In the genomic region with DNA sequence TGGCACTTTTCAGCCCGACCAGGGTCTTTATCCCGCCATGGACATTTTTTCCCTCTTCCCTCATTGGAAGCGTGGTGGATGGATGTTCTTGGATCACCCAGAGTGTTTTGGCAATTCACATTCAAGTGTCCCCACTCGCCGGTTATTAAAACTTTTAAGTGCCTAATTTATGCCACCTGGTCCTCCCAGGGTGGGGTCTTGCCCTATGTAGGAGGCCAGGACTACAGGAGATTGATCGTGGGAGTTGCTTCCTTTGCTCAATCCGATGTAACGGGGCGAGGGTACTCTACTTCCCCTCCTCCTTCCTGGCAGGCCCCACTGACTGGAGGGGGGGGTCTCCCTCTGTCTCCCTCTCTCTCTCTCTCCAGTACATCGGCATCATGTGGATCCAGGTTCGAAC, we compare ENCODE assay signal across 8 mouse cellular contexts. TPM values are rescaled to one million over a fixed set of nuclear protein-coding genes. Genes with fewer than 3 reads are reported as not detected.
A peak's percentile ranks its signal among the peaks of the same experiment; 100 is the strongest.
DNase-seq lines count a peak whose midpoint lies in the region; ATAC-seq lines count a peak whose summit lies in the region.

No protein-coding gene starts in this region.

- peak overlapping the region; percentile 96 for H3K4me2 ChIP-seq in lung, embryonic 15.5 days
- peak overlapping the region; percentile 100 for H3K4me2 ChIP-seq in embryonic facial prominence, embryonic 15.5 days (replicated peaks)
- H3K4me2 ChIP-seq in limb, embryonic 11.5 days (ENCODE audit: low read depth, severe bottlenecking), result peak overlapping the region; percentile 98
- H3K4me2 ChIP-seq in neural tube, embryonic 15.5 days, result peak overlapping the region; percentile 94

- peaks cover 26% of the 10 kb centered on the region for H3K36me3 ChIP-seq in lung, embryonic 15.5 days
- peaks cover 16% of the 10 kb centered on the region; the same call in 1 of the 2 replicates for H3K36me3 ChIP-seq in embryonic facial prominence, embryonic 15.5 days
- peaks cover 33% of the 10 kb centered on the region for H3K36me3 ChIP-seq in limb, embryonic 11.5 days (ENCODE audit: control insufficient read depth, insufficient read depth, low read length)
- no peaks in the 10 kb centered on the region for H3K36me3 ChIP-seq in neural tube, embryonic 15.5 days

- ATAC-seq in lung, embryonic 15.5 days (ENCODE audit: borderline replicate concordance, extremely low read depth, low FRiP score, low TSS enrichment), result no peak
- ATAC-seq in embryonic facial prominence, embryonic 15.5 days (ENCODE audit: insufficient number of reproducible peaks, low FRiP score, low TSS enrichment, low read depth), result no peak
- ATAC-seq in limb, embryonic 11.5 days (ENCODE audit: insufficient number of reproducible peaks, low FRiP score, low TSS enrichment, low read depth), result no peak
- peak; percentile 1; the same call in 1 of the 2 replicates for ATAC-seq in neural tube, embryonic 15.5 days (ENCODE audit: low FRiP score)

- no peaks in the 10 kb centered on the region for H3K9me3 ChIP-seq in lung, embryonic 15.5 days
- H3K9me3 ChIP-seq in embryonic facial prominence, embryonic 15.5 days (replicated peaks), result no peaks in the 10 kb centered on the region
- no peaks in the 10 kb centered on the region for H3K9me3 ChIP-seq in limb, embryonic 11.5 days (ENCODE audit: control insufficient read depth, low read length)
- H3K9me3 ChIP-seq in neural tube, embryonic 15.5 days (replicated peaks), result no peaks in the 10 kb centered on the region

- H3K27ac ChIP-seq in lung, embryonic 15.5 days, result peak overlapping the region; percentile 69
- H3K27ac ChIP-seq in embryonic facial prominence, embryonic 15.5 days (replicated peaks), result peak overlapping the region; percentile 51; the same call in 1 of the 2 replicates
- H3K27ac ChIP-seq in limb, embryonic 11.5 days (replicated peaks; ENCODE audit: low read depth, low read length), result 0 out of 2 replicates have a peak overlapping the region, but pooled peaks have one; percentile 6
- no peak overlapping the region for H3K27ac ChIP-seq in neural tube, embryonic 15.5 days (replicated peaks)

- WGBS in lung, embryonic 15.5 days, result 6% methylated on average over 11 of the region's 11 CpGs
- WGBS in embryonic facial prominence, embryonic 15.5 days, result 8% methylated on average over 11 of the region's 11 CpGs
- 10% methylated on average over 11 of the region's 11 CpGs for WGBS in limb, embryonic 11.5 days
- 15% methylated on average over 11 of the region's 11 CpGs for WGBS in neural tube, embryonic 15.5 days

- DNase-seq in lung, postnatal 4 days, result no peak
- DNase-seq in limb, embryonic 11.5 days (ENCODE audit: low spot score), result peak; percentile 40
- no peak for DNase-seq in c-Kit-positive CD71-positive TER-119-positive erythroid progenitor cells, embryonic 14.5 days (ENCODE audit: low spot score)
- DNase-seq in urinary bladder, adult 18-20 months (ENCODE audit: low spot score in 2 of 2), result no peak
- DNase-seq in cerebellum, adult 18-20 months, result no peak

- H3K9ac ChIP-seq in lung, embryonic 15.5 days, result peak overlapping the region; percentile 62
- peak overlapping the region; percentile 64 for H3K9ac ChIP-seq in embryonic facial prominence, embryonic 15.5 days
- H3K9ac ChIP-seq in limb, embryonic 11.5 days (ENCODE audit: low read length), result peak overlapping the region; percentile 87
- peak overlapping the region; percentile 61; the same call in 1 of the 2 replicates for H3K9ac ChIP-seq in neural tube, embryonic 15.5 days (replicated peaks)

- peak overlapping the region; percentile 74 for H3K4me3 ChIP-seq in lung, embryonic 15.5 days
- peak overlapping the region; percentile 77 for H3K4me3 ChIP-seq in embryonic facial prominence, embryonic 15.5 days (replicated peaks)
- peak overlapping the region; percentile 85 for H3K4me3 ChIP-seq in limb, embryonic 11.5 days (ENCODE audit: low read depth, low read length)
- peak overlapping the region; percentile 83 for H3K4me3 ChIP-seq in neural tube, embryonic 15.5 days (replicated peaks)

- H3K27me3 ChIP-seq in lung, embryonic 15.5 days, result no peaks in the 10 kb centered on the region
- no peaks in the 10 kb centered on the region for H3K27me3 ChIP-seq in embryonic facial prominence, embryonic 15.5 days
- no peaks in the 10 kb centered on the region for H3K27me3 ChIP-seq in limb, embryonic 11.5 days (ENCODE audit: control insufficient read depth, insufficient read depth, low read length)
- H3K27me3 ChIP-seq in neural tube, embryonic 15.5 days (replicated peaks), result peaks cover 4% of the 10 kb centered on the region; the same call in 1 of the 2 replicates

- H3K4me1 ChIP-seq in lung, embryonic 15.5 days, result peaks cover 53% of the 10 kb centered on the region
- peaks cover 59% of the 10 kb centered on the region for H3K4me1 ChIP-seq in embryonic facial prominence, embryonic 15.5 days
- peaks cover 25% of the 10 kb centered on the region for H3K4me1 ChIP-seq in limb, embryonic 11.5 days (ENCODE audit: control insufficient read depth, insufficient read depth, low read length)
- H3K4me1 ChIP-seq in neural tube, embryonic 15.5 days, result peaks cover 31% of the 10 kb centered on the region

RNA-seq across cellular contexts. Expression of a gene that starts 1.6 kb away (rescaled TPM):
- 148 and 150 TPM in 2 replicates for polyA plus RNA-seq in lung, embryonic 15.5 days (2015; fragmentation: Nextera tagmentation; extraction: Ambion mirVana)
- polyA plus RNA-seq in embryonic facial prominence, embryonic 15.5 days (2015; fragmentation: Nextera tagmentation; extraction: Ambion mirVana), result 110 and 113 TPM in 2 replicates
- polyA plus RNA-seq in limb, embryonic 11.5 days (2014; fragmentation: Nextera tagmentation; extraction: Ambion mirVana), result 153 and 167 TPM in 2 replicates
- polyA plus RNA-seq in neural tube, embryonic 15.5 days (2015; fragmentation: Nextera tagmentation; extraction: Ambion mirVana), result 13.8 and 59.4 TPM in 2 replicates

RNA-seq across cellular contexts. Expression of a gene that starts 4.6 kb away (rescaled TPM):
- not detected in 2 replicates for polyA plus RNA-seq in lung, embryonic 15.5 days (2015; fragmentation: Nextera tagmentation; extraction: Ambion mirVana)
- polyA plus RNA-seq in embryonic facial prominence, embryonic 15.5 days (2015; fragmentation: Nextera tagmentation; extraction: Ambion mirVana), result 0.33 TPM in 1 of 2 replicates, not detected in the other
- polyA plus RNA-seq in limb, embryonic 11.5 days (2014; fragmentation: Nextera tagmentation; extraction: Ambion mirVana), result not detected in 2 replicates
- polyA plus RNA-seq in neural tube, embryonic 15.5 days (2015; fragmentation: Nextera tagmentation; extraction: Ambion mirVana), result 0.34 TPM in 1 of 2 replicates, not detected in the other

RNA-seq across cellular contexts. Expression of a gene that starts 12.0 kb away (rescaled TPM):
- polyA plus RNA-seq in lung, embryonic 15.5 days (2015; fragmentation: Nextera tagmentation; extraction: Ambion mirVana), result 82.4 and 82.5 TPM in 2 replicates
- 89.5 and 92.6 TPM in 2 replicates for polyA plus RNA-seq in embryonic facial prominence, embryonic 15.5 days (2015; fragmentation: Nextera tagmentation; extraction: Ambion mirVana)
- 58.7 and 66.0 TPM in 2 replicates for polyA plus RNA-seq in limb, embryonic 11.5 days (2014; fragmentation: Nextera tagmentation; extraction: Ambion mirVana)
- polyA plus RNA-seq in neural tube, embryonic 15.5 days (2015; fragmentation: Nextera tagmentation; extraction: Ambion mirVana), result 13.2 and 28.7 TPM in 2 replicates

RNA-seq across cellular contexts. Expression of a gene that starts 21.1 kb away (rescaled TPM):
- polyA plus RNA-seq in lung, embryonic 15.5 days (2015; fragmentation: Nextera tagmentation; extraction: Ambion mirVana), result 33.4 and 33.7 TPM in 2 replicates
- 40.1 and 43.6 TPM in 2 replicates for polyA plus RNA-seq in embryonic facial prominence, embryonic 15.5 days (2015; fragmentation: Nextera tagmentation; extraction: Ambion mirVana)
- polyA plus RNA-seq in limb, embryonic 11.5 days (2014; fragmentation: Nextera tagmentation; extraction: Ambion mirVana), result 33.2 and 34.4 TPM in 2 replicates
- polyA plus RNA-seq in neural tube, embryonic 15.5 days (2015; fragmentation: Nextera tagmentation; extraction: Ambion mirVana), result 59.1 and 65.2 TPM in 2 replicates

RNA-seq across cellular contexts. Expression of a gene that starts 28.1 kb away (rescaled TPM):
- 4.2 and 4.6 TPM in 2 replicates for polyA plus RNA-seq in lung, embryonic 15.5 days (2015; fragmentation: Nextera tagmentation; extraction: Ambion mirVana)
- 6.7 and 7.4 TPM in 2 replicates for polyA plus RNA-seq in embryonic facial prominence, embryonic 15.5 days (2015; fragmentation: Nextera tagmentation; extraction: Ambion mirVana)
- 3.2 and 3.8 TPM in 2 replicates for polyA plus RNA-seq in limb, embryonic 11.5 days (2014; fragmentation: Nextera tagmentation; extraction: Ambion mirVana)
- 1.2 and 2.9 TPM in 2 replicates for polyA plus RNA-seq in neural tube, embryonic 15.5 days (2015; fragmentation: Nextera tagmentation; extraction: Ambion mirVana)
